10 mouse cellular contexts compared by ENCODE assay signal in genomic region chr7:126587779-126588178, GRCm38 (mm10). TPM values are rescaled to one million over a fixed set of nuclear protein-coding genes. Genes with fewer than 3 reads are reported as not detected.
A peak's percentile ranks its signal among the peaks of the same experiment; 100 is the strongest.
DNase-seq lines count a peak whose midpoint lies in the region; ATAC-seq and TF ChIP-seq lines count a peak whose summit lies in the region.
"Had no signal": no experiment of that assay in that cellular context is flagged by ENCODE, and none has a peak within 500 bp of the region (broad histone marks: within the 10 kb centered on the region; RNA-seq: fewer than 3 reads in every experiment).

No protein-coding gene starts in this region.

- H3K4me3 ChIP-seq in left cerebral cortex, adult 2 months = no peak overlapping the region
- H3K4me3 ChIP-seq in heart, embryonic 16.5 days (ENCODE audit: low read length) = no peak overlapping the region; the same call in 1 of the 2 replicates
- no peak overlapping the region for H3K4me3 ChIP-seq in stomach, embryonic 15.5 days (replicated peaks)

- 11% methylated on average over 16 of the region's 16 CpGs for WGBS in heart, embryonic 16.5 days
- 5% methylated on average over 16 of the region's 16 CpGs for WGBS in stomach, embryonic 15.5 days

- no peaks in the 10 kb centered on the region for H3K4me1 ChIP-seq in heart, embryonic 16.5 days (ENCODE audit: control insufficient read depth, insufficient read depth, low read length)
- H3K4me1 ChIP-seq in stomach, embryonic 15.5 days = peaks cover 4% of the 10 kb centered on the region; the same call in 1 of the 2 replicates

- intact Hi-C loops in left cerebral cortex, adult 2 months (cut with DNase I) = loop anchor here (2.0 kb wide), 1 partner anchor 49 kb away; no protein-coding TSS in a partner anchor
- intact Hi-C loops in left cerebral cortex, postnatal 36 days (cut with DNase I) = loop anchor here (2.0 kb wide), 1 partner anchor 49 kb away; no protein-coding TSS in a partner anchor

- H3K4me2 ChIP-seq in heart, embryonic 16.5 days (ENCODE audit: low read depth, low read length) = peak overlapping the region; percentile 30; the same call in 1 of the 2 replicates
- H3K4me2 ChIP-seq in stomach, embryonic 15.5 days = peak overlapping the region; percentile 35

- H3K27ac ChIP-seq in left cerebral cortex, adult 2 months = no peak overlapping the region
- no peak overlapping the region for H3K27ac ChIP-seq in heart, embryonic 16.5 days (ENCODE audit: low read length)
- no peak overlapping the region for H3K27ac ChIP-seq in stomach, embryonic 15.5 days

- peak; percentile 31 to 40 for DNase-seq in left cerebral cortex, adult 2 months (ENCODE audit: extremely low spot score in 1 of 2, low spot score in 2 of 2)
- no peak for DNase-seq in left cerebral cortex, postnatal 36 days (ENCODE audit: low spot score in 2 of 2)
- peak; percentile 50 for DNase-seq in embryo, embryonic 11.5 days (ENCODE audit: low read depth, low spot score)
- DNase-seq in layer of hippocampus, postnatal 10 days (ENCODE audit: low spot score in 2 of 2) = peak; percentile 76 to 78
- DNase-seq in lung, postnatal 4 days = peak; percentile 85
- no peak for DNase-seq in spleen, adult 18-20 months

- H3K9me3 ChIP-seq in heart, embryonic 16.5 days (replicated peaks; ENCODE audit: control insufficient read depth, low read length) = no peaks in the 10 kb centered on the region
- H3K9me3 ChIP-seq in stomach, embryonic 15.5 days = no peaks in the 10 kb centered on the region

- no peak for ATAC-seq in heart, embryonic 16.5 days (replicated peaks; ENCODE audit: extremely low read depth, insufficient read depth, low FRiP score)
- ATAC-seq in stomach, embryonic 15.5 days (ENCODE audit: insufficient read depth, low FRiP score, low read depth) = no peak

- H3K9ac ChIP-seq in heart, embryonic 16.5 days (ENCODE audit: low read length) = peak overlapping the region; percentile 48; the same call in 1 of the 2 replicates
- no peak overlapping the region for H3K9ac ChIP-seq in stomach, embryonic 15.5 days

- peak; percentile 52 for TF ChIP-seq CTCF in left cerebral cortex, adult 2 months (IDR thresholded peaks at IDR 0.05)

- peaks cover 6% of the 10 kb centered on the region; the same call in 1 of the 2 replicates for H3K27me3 ChIP-seq in heart, embryonic 16.5 days (ENCODE audit: control insufficient read depth, insufficient read depth, low read length)
- no peaks in the 10 kb centered on the region for H3K27me3 ChIP-seq in stomach, embryonic 15.5 days (replicated peaks)

- H3K36me3 ChIP-seq in heart, embryonic 16.5 days (ENCODE audit: control insufficient read depth, insufficient read depth) = no peaks in the 10 kb centered on the region
- H3K36me3 ChIP-seq in stomach, embryonic 15.5 days = no peaks in the 10 kb centered on the region

RNA-seq across cellular contexts. Expression of gene Cln3, which starts 2.2 kb away (rescaled TPM):
- 10 to 100 TPM; 24.4 to 30.8 TPM for total RNA-seq in left cerebral cortex, adult 2 months (2021)
- 10 to 100 TPM; 27.4 to 35.8 TPM for total RNA-seq in left cerebral cortex, postnatal 36 days (2021)
- 20.2 TPM in 2 replicates for polyA plus RNA-seq in heart, embryonic 16.5 days (2015; fragmentation: Nextera tagmentation; extraction: Ambion mirVana)
- 10 to 100 TPM; 20.8 to 23.2 TPM for total RNA-seq in layer of hippocampus, postnatal 10 days (2021)
- 30.4 and 33.1 TPM in 2 replicates for polyA plus RNA-seq in stomach, embryonic 15.5 days (2015; fragmentation: Nextera tagmentation; extraction: Ambion mirVana)

RNA-seq across cellular contexts. Expression of gene Apobr, which starts 3.0 kb away (rescaled TPM):
- total RNA-seq in left cerebral cortex, adult 2 months (2021) = 1 to 10 TPM in 1 of 2 experiments, under 1 TPM in 1; 0.45 to 1.2 TPM
- total RNA-seq in left cerebral cortex, postnatal 36 days (2021) = under 1 TPM; 0.39 to 0.63 TPM
- polyA plus RNA-seq in heart, embryonic 16.5 days (2015; fragmentation: Nextera tagmentation; extraction: Ambion mirVana) = 0.71 and 0.75 TPM in 2 replicates
- under 1 TPM; 0.43 to 0.51 TPM for total RNA-seq in layer of hippocampus, postnatal 10 days (2021)
- polyA plus RNA-seq in stomach, embryonic 15.5 days (2015; fragmentation: Nextera tagmentation; extraction: Ambion mirVana) = 1.2 and 1.3 TPM in 2 replicates

RNA-seq across cellular contexts. Expression of gene Il27, which starts 7.0 kb away (rescaled TPM):
- not detected for total RNA-seq in left cerebral cortex, adult 2 months (2021)
- total RNA-seq in left cerebral cortex, postnatal 36 days (2021) = not detected
- polyA plus RNA-seq in heart, embryonic 16.5 days (2015; fragmentation: Nextera tagmentation; extraction: Ambion mirVana) = not detected in 2 replicates
- not detected for total RNA-seq in layer of hippocampus, postnatal 10 days (2021)
- 0.13 and 0.26 TPM in 2 replicates for polyA plus RNA-seq in stomach, embryonic 15.5 days (2015; fragmentation: Nextera tagmentation; extraction: Ambion mirVana)
- total RNA-seq: adrenal gland, postnatal 4 days; left cerebral cortex, postnatal 10 days had no signal

RNA-seq across cellular contexts. Expression of gene Eif3c, which starts 21.6 kb away (rescaled TPM):
- 100 to 1,000 TPM; 173 to 179 TPM for total RNA-seq in left cerebral cortex, adult 2 months (2021)
- 100 to 1,000 TPM; 169 to 193 TPM for total RNA-seq in left cerebral cortex, postnatal 36 days (2021)
- 115 and 120 TPM in 2 replicates for polyA plus RNA-seq in heart, embryonic 16.5 days (2015; fragmentation: Nextera tagmentation; extraction: Ambion mirVana)
- total RNA-seq in layer of hippocampus, postnatal 10 days (2021) = 100 to 1,000 TPM; 199 to 200 TPM
- 188 and 196 TPM in 2 replicates for polyA plus RNA-seq in stomach, embryonic 15.5 days (2015; fragmentation: Nextera tagmentation; extraction: Ambion mirVana)

RNA-seq across cellular contexts. Expression of gene Nupr1, which starts 42.9 kb away (rescaled TPM):
- total RNA-seq in left cerebral cortex, adult 2 months (2021) = 10 to 100 TPM; 17.6 to 21.0 TPM
- 10 to 100 TPM; 16.6 to 17.2 TPM for total RNA-seq in left cerebral cortex, postnatal 36 days (2021)
- 12.8 and 12.9 TPM in 2 replicates for polyA plus RNA-seq in heart, embryonic 16.5 days (2015; fragmentation: Nextera tagmentation; extraction: Ambion mirVana)
- total RNA-seq in layer of hippocampus, postnatal 10 days (2021) = 1 to 10 TPM; 2.9 to 5.5 TPM
- polyA plus RNA-seq in stomach, embryonic 15.5 days (2015; fragmentation: Nextera tagmentation; extraction: Ambion mirVana) = 156 and 197 TPM in 2 replicates

Comparison
In these comparisons a context has a peak if more than half of its experiments do, and no peak if none do; other contexts are left out.
1. DNase-seq: peak in left cerebral cortex, adult 2 months (2 of 2), embryo, embryonic 11.5 days (single experiment), layer of hippocampus, postnatal 10 days (2 of 2) and lung, postnatal 4 days (2 of 2); none in left cerebral cortex, postnatal 36 days (0 of 2) and spleen, adult 18-20 months (0 of 2).